Mouse (Mus musculus): Measurements from ENCODE around the gene Prr19. TPM values are rescaled to one million over a fixed set of nuclear protein-coding genes. Genes with fewer than 3 reads are reported as not detected.

The Prr19 gene
- polyA plus RNA-seq, 1 experiment from 2014 or later = 0.18 TPM

- CTCF ChIA-PET = no interaction called here
- TF ChIP-seq CTCF (IDR thresholded peaks at IDR 0.05) = no peak
- DNase-seq (ENCODE audit: low read depth, low spot score) (no peak), ATAC-seq (no peak)
- POLR2A ChIA-PET = no interaction called here
- in situ Hi-C loops (cut with MboI; ENCODE audit: low pct_unique_long_range_greater_than_20kb) = no loop called here
- no peaks in the 10 kb centered on the region for H3K27me3 ChIP-seq
Measured at GRCm38 (mm10) chr7:25341000-25341784, 40.0 kb downstream of the Prr19 start.

- in situ Hi-C loops (cut with MboI; ENCODE audit: low pct_unique_long_range_greater_than_20kb) = no loop called here
- no peak for ATAC-seq
- POLR2A ChIA-PET = interaction anchor here (1.4 to 1.6 kb wide), 2 partner anchors 18 to 20 kb away, joined by 3 read pairs; no protein-coding TSS in a partner anchor
- CTCF ChIA-PET = interaction anchor here (2.7 kb wide), 1 partner anchor 14 kb away, joined by 11 read pairs; no protein-coding TSS in a partner anchor
- no peaks in the 10 kb centered on the region for H3K27me3 ChIP-seq
- TF ChIP-seq CTCF (IDR thresholded peaks at IDR 0.05) = no peak
- DNase-seq (ENCODE audit: low read depth, low spot score) = no peak
Measured at GRCm38 (mm10) chr7:25348861-25349260, 47.6 kb downstream of the Prr19 start.

Other genes with a start within 250 kb of the Prr19 start
- 49.5 TPM for gene Grik5, start 229.1 kb upstream of the Prr19 start, polyA plus RNA-seq (2021)
- 30.0 TPM for gene Zfp574, start 228.8 kb upstream of the Prr19 start, polyA plus RNA-seq (2021)
- 0.09 TPM for gene Pou2f2, start 121.7 kb upstream of the Prr19 start, polyA plus RNA-seq (2021)
- 18.1 TPM for gene Dedd2, start 80.8 kb upstream of the Prr19 start, polyA plus RNA-seq (2021)
- gene Zfp526, start 80.0 kb upstream of the Prr19 start, polyA plus RNA-seq (2021) = 7.6 TPM
- 93.7 TPM for gene Gsk3a, start 63.6 kb upstream of the Prr19 start, polyA plus RNA-seq (2021)
- 45.9 TPM for gene Erf, start 50.6 kb upstream of the Prr19 start, polyA plus RNA-seq (2021)
- gene Cic, start 33.7 kb upstream of the Prr19 start, polyA plus RNA-seq (2021) = 138 TPM
- 157 TPM for gene Pafah1b3, start 3.4 kb upstream of the Prr19 start, polyA plus RNA-seq (2021)
- gene Tmem145, start 4.7 kb downstream of the Prr19 start, polyA plus RNA-seq (2021) = 1.7 TPM
- gene Megf8, start 15.8 kb downstream of the Prr19 start, polyA plus RNA-seq (2021) = 105 TPM
- gene Cnfn, start 68.3 kb downstream of the Prr19 start, polyA plus RNA-seq (2021) = not detected
- gene Lipe, start 97.3 kb downstream of the Prr19 start, polyA plus RNA-seq (2021) = 13.2 TPM
- gene Cxcl17, start 111.5 kb downstream of the Prr19 start, polyA plus RNA-seq (2021) = 0.10 TPM
- 1.2 TPM for gene Ceacam1, start 176.2 kb downstream of the Prr19 start, polyA plus RNA-seq (2021)
- gene Ceacam2, start 238.4 kb downstream of the Prr19 start, polyA plus RNA-seq (2021) = 0.28 TPM

All from Patski (cell line).